Mouse (Mus musculus) thymus, adult 2 months (tissue): ENCODE measurements around the gene Gm12216.

Source experiments
- CTCF ChIP-seq: fragments of 200-500 bp; IDR thresholded peaks from 2 replicates; pipeline ENCODE4 v1.5.1; 2012; ENCODE audit warnings: mild to moderate bottlenecking, control low read depth, low read length, moderate library complexity, borderline replicate concordance; ENCODE audit not compliant: control insufficient read depth, poor library complexity, insufficient read depth; ENCODE audit errors: extremely low read depth
- POLR2A ChIP-seq: fragments of 200-500 bp; IDR thresholded peaks from 2 replicates; pipeline ENCODE4 v1.6.1; 2012; ENCODE audit warnings: mild to moderate bottlenecking, low read length, control low read depth, moderate library complexity; ENCODE audit not compliant: control insufficient read depth, poor library complexity, insufficient read depth; ENCODE audit errors: extremely low read depth

DNA sequence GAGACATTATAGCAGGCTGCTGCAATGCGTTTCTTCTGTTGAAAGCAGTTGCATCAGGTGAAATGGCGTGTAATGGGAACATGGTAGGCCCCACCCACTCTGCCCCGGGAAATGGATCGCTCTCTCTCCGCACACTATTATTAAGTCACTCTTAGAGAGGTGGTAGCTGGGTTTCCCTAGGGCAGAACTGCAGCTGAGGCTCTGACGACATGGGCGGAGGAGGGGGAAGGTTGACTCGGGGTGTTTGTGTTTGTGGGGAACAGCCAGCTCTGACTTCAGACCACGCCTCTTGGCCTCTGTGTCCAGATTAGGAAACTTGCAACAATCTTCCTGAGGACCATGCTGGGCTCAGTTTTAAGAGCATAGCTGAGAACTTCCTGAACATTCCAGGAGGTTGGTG lies 53.3 kb downstream of the Gm12216 start:
- no peak for TF ChIP-seq POLR2A
- TF ChIP-seq CTCF, result no peak
